Mouse (Mus musculus) lung, adult 10 weeks (tissue): ENCODE results near the gene Ebp. TPM values are rescaled to one million over a fixed set of nuclear protein-coding genes. Genes with fewer than 3 reads are reported as not detected.

Source experiments
- polyA plus RNA-seq: library from polyadenylated mRNA; stranded (reverse); fragments of 350-450 nt; fragmentation: Illumina TruSeq; extraction: RNeasy Lipid Tissue Mini Kit (QIAGEN cat#74804); gene quantifications from one replicate; pipeline ENCODE4 v1.2.3, GENCODE M21; 2014; ENCODE audit warnings: low read depth, low replicate concordance; ENCODE audit not compliant: insufficient read depth

Gene Ebp
- 41.6 TPM for polyA plus RNA-seq

GRCm38 (mm10) chrX:8193419-8193723, at the start of gene Ebp:
Gene Ebp (minus strand): TSS chrX:8193512.

GRCm38 (mm10) chrX:8206015-8206693, 12.8 kb upstream of the Ebp start, which contains the start of gene Porcn:
Gene Porcn (minus strand): TSS chrX:8206525.

GRCm38 (mm10) chrX:8175504-8176385, 17.6 kb downstream of the Ebp start, which contains the start of gene Tbc1d25:
Gene Tbc1d25 (minus strand): TSS chrX:8176181.

GRCm38 (mm10) chrX:8145153-8145991, 47.9 kb downstream of the Ebp start, which contains the start of gene Rbm3:
Gene Rbm3 (minus strand): TSS chrX:8145880.

Other genes with a start within 250 kb of the Ebp start
- gene Hdac6, start 245.6 kb downstream of the Ebp start, polyA plus RNA-seq, result 3.4 TPM
- 0.48 TPM for gene Gata1, start 215.4 kb downstream of the Ebp start, polyA plus RNA-seq
- gene Glod5, start 175.0 kb downstream of the Ebp start, polyA plus RNA-seq, result not detected
- 7.2 TPM for gene Suv39h1, start 118.8 kb downstream of the Ebp start, polyA plus RNA-seq
- gene Was, start 103.0 kb downstream of the Ebp start, polyA plus RNA-seq, result 8.4 TPM
- gene Wdr13, start 60.6 kb downstream of the Ebp start, polyA plus RNA-seq, result 16.6 TPM
- 236 TPM for gene Rbm3, start 47.6 kb downstream of the Ebp start, polyA plus RNA-seq
- gene Tbc1d25, start 17.3 kb downstream of the Ebp start, polyA plus RNA-seq, result 3.7 TPM
- gene Porcn, start 13.0 kb upstream of the Ebp start, polyA plus RNA-seq, result 14.2 TPM
- 14.5 TPM for gene Ftsj1, start 58.9 kb upstream of the Ebp start, polyA plus RNA-seq
- gene Slc38a5, start 77.6 kb upstream of the Ebp start, polyA plus RNA-seq, result 23.9 TPM
- gene Ssxb10, start 133.9 kb upstream of the Ebp start, polyA plus RNA-seq, result not detected
- not detected for gene Ssxb9, start 173.5 kb upstream of the Ebp start, polyA plus RNA-seq
- gene Ssxb1, start 219.8 kb upstream of the Ebp start, polyA plus RNA-seq, result not detected